Mouse (Mus musculus) liver, adult 2 months (tissue): ENCODE results near the gene Ccdc130.

Source experiments
- CTCF ChIP-seq: fragments of 200-500 bp; IDR thresholded peaks from 2 replicates; pipeline ENCODE4 v1.5.1; 2011; ENCODE audit warnings: low read depth, low read length, control low read depth
- POLR2A ChIP-seq: fragments of 200-500 bp; IDR thresholded peaks from 2 replicates; pipeline ENCODE4 v1.6.1; 2011; ENCODE audit warnings: low read length, control low read depth; ENCODE audit not compliant: insufficient read depth; ENCODE audit errors: extremely low read depth

GRCm38 (mm10) chr8:84249257-84250170 lies 20.7 kb downstream of the Ccdc130 start, which contains the start of gene D8Ertd738e:
- TF ChIP-seq CTCF (no peak), POLR2A (peak; percentile 92)
